Mouse (Mus musculus): Measurements from ENCODE around the gene Ino80b.

Gene Ino80b

GRCm38 (mm10) chr6:83138056-83138455, 12.8 kb upstream of the Ino80b start:
- DNase-seq, result no peak

- peak; percentile 93 for DNase-seq
These were observed 12.3 kb upstream of the Ino80b start for GRCm38 (mm10) chr6:83137576-83137950.

- DNase-seq, result peak; percentile 61
These were observed 11.8 kb upstream of the Ino80b start for GRCm38 (mm10) chr6:83136881-83137575.

GRCm38 (mm10) chr6:83136291-83136880, 11.2 kb upstream of the Ino80b start:
- no peak for DNase-seq

GRCm38 (mm10) chr6:83135571-83136161, 10.4 kb upstream of the Ino80b start:
- DNase-seq, result peak; percentile 73

DNA sequence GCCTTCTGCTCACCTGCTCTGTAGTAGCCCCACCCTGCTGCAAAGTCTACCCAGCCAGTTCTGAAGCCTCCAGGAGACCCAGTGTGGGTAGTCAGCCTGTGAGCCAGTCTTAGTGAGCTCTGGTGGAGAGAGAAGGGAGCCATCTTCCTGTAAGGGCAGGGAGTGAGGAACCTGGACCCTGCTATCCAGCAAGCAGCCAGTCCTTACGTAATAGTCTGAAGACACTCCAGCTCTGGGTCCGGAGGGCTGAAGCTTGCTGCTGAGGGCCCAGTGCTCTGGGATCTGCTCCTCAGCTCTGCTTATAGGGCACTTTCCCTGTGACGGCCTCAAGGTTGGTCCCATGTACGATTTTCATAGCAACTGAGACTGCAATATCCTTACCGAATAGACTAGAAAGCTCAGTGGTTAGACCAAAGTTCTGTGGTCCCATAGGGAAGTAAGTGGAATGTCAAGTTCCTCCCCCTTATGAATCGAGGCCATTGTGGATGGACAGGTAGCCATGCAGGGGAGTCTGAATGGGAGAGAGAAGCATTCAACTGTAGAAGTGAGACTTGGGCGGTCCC, 9.8 kb upstream of the Ino80b start, which contains the start of gene Rtkn:
Rtkn (plus strand) TSS at position 513 of the 563 bp plus-strand sequence.
- DNase-seq, result no peak

DNA sequence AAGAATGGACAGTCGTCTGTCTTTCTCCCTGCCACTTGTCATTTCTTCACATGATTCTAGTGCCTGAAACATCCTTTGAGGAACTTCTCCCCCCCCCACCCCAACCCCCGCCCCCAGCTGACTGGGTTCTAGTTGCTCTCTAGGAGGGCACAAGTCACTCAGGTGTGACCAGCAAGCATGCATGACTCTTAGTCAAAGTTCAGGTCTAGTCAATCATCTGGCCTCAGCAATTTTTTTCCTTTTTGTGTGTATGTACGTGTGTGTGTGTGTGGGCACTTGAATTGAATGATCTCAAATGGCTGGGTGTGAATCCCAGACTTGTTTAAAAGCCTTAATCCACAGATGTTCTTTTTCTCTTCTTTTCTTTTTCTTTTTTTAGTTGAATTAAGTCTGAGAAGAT, 9.0 kb upstream of the Ino80b start:
- DNase-seq, result no peak

GRCm38 (mm10) chr6:83132176-83132919, 7.1 kb upstream of the Ino80b start:
- DNase-seq, result no peak

- DNase-seq, result peak; percentile 79
These were observed 6.3 kb upstream of the Ino80b start for GRCm38 (mm10) chr6:83131469-83132034.

DNA sequence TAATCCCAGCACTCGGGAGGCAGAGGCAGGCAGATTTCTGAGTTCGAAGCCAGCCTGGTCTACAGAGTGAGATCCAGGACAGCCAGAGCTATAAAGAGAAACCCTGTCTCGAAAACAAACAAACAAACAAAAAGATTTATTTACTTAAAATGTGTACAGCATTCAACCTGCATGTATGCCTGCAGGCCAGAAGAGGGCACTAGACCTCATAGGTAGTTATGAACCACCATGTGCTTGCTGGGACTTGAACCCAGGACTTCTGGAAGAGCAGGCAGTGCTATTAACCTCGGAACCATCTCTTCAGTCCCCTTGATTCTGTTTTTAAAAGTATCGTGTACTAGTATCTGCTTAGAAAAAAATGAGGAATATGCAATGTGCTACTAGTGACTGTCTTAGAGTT, 2.2 kb upstream of the Ino80b start:
- no peak for DNase-seq

DNA sequence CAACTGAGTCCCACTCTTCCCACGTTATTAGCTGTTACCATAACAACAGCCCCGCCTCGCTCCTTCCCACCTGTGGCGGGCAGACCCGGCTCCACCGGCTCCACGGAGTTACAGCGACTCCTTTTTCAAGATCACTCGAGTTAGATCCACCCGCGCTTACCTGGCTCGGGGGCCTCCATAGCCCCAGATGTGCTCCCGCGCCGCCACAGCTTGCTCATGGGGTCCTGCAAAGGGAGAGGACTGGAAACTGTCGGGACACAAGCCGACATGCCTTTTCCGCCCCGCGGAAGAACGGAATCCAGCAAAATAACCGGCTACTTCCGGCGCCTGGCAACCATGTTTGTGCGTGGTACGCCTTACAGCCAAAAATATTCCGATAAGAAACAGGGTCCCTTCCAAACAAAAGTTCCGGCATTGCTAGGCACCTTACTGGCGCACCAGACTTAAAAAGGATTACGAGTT, 349 bp downstream of the Ino80b start:
- DNase-seq, result peak; percentile 96

DNA sequence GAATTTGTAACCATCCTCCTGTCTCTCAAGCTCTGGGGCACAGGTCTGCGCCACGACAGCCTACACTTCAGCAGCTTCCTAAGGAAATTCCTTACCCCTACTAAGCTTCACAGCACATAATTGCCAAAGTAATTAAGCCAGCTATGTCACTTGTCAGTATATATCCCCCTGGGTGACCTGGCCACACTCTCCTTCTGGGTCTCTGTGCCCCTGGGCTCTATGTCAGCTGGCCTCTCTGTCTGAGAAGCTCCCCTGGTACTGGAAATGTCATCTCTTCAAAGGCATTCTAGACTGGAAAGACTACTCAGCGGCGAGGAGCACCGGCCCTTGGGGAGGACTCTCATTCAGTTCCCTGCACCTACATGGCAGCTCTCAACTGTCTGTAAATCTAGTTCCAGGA, 2.3 kb downstream of the Ino80b start:
- DNase-seq, result no peak

DNA sequence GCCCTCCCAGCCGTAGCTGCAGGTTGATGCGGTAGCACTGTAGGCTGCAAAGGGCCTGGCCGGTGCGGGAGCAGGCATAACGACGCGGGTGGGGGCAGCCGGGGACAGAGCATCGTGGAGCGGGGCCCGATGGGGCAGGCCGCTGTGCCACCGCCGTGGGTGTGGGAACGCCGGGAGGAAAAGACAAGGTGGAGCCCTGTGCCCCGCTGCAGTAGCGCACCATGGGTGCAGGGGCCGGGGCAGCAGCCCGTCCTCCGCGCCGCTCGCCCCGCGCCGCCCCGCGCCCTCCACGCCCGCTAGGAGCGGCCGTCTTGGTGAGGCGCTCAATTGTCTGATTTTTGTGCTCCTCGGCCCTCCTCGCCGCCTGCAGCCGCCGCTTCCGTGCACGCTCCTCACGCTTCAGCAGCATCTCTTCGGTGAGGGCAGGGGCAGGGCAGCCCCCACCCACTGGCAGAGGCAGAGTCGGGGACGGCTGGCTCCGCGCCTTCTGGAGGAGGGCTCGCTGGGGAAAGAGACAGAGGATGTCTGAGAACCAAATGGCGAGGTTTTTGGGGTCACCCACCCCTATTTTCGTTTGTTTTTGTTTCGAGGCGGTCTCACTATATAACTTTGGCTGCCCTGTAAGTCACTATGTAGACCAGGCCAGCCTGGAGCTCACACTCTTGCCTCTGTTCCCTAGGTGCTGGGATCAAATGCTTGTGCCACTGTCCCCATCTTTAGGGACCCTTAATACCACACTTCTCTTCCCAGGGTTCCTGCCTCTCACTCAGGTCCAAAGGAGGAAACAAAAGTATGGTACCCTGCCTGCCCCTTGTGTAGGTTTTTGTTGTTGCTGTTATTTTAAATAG, 3.1 kb downstream of the Ino80b start:
- no peak for DNase-seq

- DNase-seq, result peak; percentile 99
These were observed 4.0 kb downstream of the Ino80b start, which contains the start of gene Wbp1 for GRCm38 (mm10) chr6:83120930-83121862. Gene Wbp1 (minus strand): TSS chr6:83121559.

DNA sequence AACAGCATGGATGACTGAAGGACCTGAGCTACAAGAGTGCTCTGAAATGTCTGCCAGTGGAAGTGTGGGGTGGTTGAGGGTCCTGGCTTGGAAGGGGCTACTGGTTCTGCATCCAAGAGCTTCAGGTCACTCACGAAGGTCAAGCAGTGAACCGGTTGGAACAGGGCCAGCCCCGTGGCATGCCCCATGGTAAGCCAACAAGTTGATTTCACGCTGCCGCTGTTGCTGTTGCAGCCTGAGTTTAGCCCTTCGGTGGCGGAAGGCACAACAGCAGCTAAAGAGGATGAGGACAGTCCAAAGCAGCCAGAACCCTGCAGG, 5.5 kb downstream of the Ino80b start:
- no peak for DNase-seq

- no peak for DNase-seq
These were observed 6.2 kb downstream of the Ino80b start for GRCm38 (mm10) chr6:83118825-83119733.

DNA sequence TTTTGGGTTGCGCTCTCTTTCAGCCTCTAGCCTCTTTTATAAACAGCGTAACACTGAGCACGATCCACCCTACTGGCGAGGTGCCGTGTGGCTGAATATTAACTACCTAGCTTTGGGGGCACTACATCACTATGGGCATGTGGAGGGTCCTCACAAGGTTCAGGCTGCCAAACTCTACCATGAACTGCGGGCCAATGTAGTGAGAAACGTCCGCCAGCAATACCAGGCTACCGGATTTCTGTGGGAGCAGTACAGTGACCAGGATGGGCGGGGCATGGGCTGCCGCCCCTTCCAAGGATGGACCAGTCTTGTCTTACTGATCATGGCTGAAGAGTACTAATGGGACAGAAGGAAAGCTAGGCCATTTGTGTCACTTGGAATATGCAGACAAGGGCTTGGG, 6.9 kb downstream of the Ino80b start:
- no peak for DNase-seq

- no peak for DNase-seq
These were observed 7.6 kb downstream of the Ino80b start for GRCm38 (mm10) chr6:83117616-83118015.

DNA sequence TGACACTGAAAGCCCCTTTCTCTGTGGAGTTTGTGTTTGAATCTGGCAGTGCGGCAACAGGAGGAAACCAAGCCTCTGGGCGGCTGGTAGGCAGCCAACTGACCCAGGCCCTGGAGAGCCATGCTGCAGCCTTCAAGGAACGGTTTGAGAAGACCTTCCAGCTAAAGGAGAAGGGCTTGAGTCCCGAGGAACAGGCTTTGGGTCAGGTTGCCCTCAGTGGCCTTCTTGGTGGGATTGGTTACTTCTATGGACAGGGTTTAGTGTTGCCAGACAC, 8.1 kb downstream of the Ino80b start:
- DNase-seq, result no peak

Data from lung, postnatal 36 days (tissue).